Mouse (Mus musculus) monocyte, adult 2 months (primary cell): ENCODE results near the gene Cr2.
A peak's percentile ranks its signal among the peaks of the same experiment; 100 is the strongest.
"Not testable (repeated sequence)": the region's sequence is repeated elsewhere in the genome, so short reads cannot be mapped to it uniquely, and the experiment has no call there.

Source experiments
- DNase-seq, 2 experiments: peaks; one replicate each; pipeline ENCODE4 v3.0.0; 2022; ENCODE audit warnings: low spot score in 2 of 2, low read depth in 1 of 2

Cr2 gene

GRCm38 (mm10) chr1:195175980-195176931, at the start of gene Cr2:
Gene Cr2, minus strand, starts transcription at chr1:195176716.
- peak in 1 of 2 experiments; percentile 7 for DNase-seq

DNA sequence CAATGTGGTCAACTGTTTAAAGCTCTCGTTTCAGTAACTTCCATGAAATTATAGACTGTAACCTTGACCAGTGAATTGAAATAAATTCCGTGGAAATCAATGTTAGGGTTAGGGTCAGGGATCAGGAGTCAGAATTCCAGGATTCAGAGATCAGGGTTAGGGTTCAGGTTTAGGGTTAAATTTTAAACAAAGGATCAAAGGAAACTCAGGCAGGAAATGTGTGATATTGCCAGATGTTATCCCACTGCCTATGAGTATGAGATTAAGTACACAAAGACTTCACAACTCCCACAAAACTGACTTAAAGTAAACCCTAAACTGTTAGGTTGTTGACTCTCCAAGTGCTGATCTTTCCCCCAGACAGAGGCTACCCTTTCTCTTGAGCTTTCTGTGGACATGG, 45.3 kb upstream of the Cr2 start:
- DNase-seq = no peak

DNA sequence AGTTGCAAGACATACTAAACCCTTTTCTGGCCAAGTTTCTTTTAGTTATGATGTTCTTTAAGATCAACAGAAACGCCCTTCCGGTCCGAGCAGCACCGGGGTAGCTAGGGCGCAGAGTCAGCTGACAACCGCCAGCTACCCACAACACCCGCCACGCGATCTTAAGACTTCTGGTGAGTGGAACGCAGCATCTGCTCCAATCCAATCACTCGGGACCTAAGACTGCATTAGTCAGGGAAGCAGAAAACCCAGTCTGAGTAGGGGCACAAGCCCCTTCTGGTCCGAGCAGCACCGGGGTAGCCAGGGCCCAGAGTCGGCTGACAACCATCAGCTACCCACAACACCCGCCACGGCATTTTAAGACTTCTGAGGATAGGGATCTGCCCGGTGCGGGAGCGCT, 36.3 kb upstream of the Cr2 start:
- DNase-seq = not testable (repeated sequence)

GRCm38 (mm10) chr1:195184746-195185145, 8.2 kb upstream of the Cr2 start:
- DNase-seq = no peak

GRCm38 (mm10) chr1:195164996-195165755, 11.3 kb downstream of the Cr2 start:
- DNase-seq = no peak

DNA sequence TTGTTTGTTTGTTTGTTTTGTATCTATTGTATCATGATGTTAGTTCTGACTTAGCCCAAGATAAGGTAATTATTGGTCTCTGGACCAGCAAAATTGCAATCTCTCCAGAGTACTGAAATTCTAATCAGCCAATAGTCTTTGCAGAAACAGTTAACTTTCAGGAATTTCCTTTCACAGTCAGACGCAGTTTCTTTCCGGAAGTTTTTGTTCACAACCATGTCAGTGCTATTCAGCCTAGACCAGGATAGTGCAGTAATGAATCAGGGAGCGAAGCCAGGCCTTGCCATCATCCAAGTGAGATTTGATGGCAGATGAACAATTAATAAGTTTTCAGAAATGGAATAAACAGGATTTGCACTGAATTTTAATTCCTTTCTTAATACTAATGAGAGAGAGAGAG, 44.4 kb downstream of the Cr2 start:
- no peak for DNase-seq

- no peak for DNase-seq
Observed at GRCm38 (mm10) chr1:195131675-195132015, 44.9 kb downstream of the Cr2 start.

DNA sequence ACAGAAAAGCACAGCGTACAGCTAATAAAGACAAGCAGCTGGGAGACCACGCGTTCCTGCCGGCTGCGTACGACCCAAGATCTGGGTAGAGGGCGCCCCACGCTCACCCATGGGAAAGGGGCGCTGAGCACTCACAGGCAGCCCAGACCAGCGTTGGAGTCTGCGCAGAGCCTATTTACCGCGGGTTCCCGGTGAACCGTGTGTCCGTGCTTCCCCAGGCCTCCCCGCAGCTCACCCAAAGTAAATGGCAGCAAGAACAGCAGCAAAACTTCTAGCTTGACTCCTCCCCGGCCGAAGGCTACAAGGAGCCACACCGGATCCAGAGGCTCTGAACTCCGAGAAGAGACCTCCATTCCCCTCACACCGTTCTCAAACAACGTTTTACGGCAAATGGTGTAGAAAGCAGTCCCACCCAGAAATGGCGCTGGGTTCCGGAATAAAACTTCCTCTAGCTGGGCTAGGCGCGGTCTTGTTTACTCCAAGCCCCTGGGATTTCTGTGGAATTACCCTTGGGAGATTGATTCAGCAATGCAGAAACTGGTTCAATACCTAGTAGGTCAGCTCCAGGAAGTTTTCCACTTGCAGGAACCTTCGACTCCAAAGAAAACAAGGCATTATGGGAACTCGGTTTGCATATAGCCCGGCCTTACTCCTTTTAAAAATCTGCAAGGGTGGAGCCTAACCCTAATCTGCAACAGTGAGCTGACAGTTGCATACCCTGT, 45.4 kb downstream of the Cr2 start, which contains the start of gene Cr1l:
Cr1l (minus strand) TSS at position 634 of the 722 bp plus-strand sequence.
- DNase-seq = peak; percentile 53 to 69

DNA sequence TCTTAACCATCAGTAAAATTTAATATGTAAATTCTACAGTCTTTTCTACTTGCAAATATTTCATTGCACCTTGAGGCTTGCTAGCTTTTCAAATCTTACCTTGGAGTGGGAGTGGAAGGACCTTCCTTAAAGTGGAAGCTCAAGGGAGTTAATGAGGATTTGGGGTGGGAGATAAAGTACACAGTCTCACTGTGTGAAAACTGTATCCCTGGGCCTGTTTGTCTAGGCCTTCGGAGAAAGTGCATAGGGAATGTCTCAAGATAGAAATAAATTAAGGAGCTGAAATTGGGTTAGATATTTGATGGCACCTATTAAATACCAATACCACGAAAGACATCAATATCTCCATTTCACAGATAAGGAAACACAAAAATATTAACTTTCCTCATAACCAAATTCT, 46.0 kb downstream of the Cr2 start:
- DNase-seq = no peak

DNA sequence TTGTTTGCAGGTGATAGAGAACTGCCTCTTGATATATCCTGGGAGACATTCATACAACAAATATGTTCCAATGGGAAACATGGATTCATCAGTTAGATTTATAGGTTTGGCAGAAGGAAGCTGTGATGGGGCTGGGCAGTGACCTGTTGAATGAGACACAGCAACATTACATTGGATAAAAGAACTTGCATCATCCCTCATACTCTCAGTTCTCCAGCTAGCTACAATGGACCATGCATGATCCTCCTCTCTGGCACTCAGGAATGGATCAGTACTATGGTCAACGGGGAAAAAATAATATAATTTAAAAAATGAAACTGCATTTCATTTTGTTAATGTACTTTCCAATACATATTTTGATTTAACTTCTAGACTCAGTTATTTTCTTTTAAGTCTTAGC, 46.6 kb downstream of the Cr2 start:
- no peak for DNase-seq

DNA sequence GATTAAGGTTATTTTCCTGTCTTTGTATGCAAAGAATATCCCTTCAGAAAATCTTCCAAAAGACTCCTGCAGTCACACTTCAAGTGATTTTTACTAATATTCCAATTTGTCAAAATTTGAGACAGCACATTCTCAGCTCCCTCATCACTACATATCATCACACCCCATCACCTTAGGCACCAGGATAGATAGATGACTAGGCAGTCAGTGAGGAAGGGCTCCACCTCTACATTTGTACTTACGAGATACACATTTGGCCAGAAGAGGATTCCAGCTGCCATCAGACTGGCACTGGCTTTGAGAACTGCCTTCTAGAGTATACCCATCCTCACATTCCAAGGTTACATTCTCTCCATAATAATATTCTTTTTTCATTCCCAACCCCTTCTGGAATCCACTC, 62.1 kb downstream of the Cr2 start:
- DNase-seq = no peak

GRCm38 (mm10) chr1:195113621-195114020, 62.9 kb downstream of the Cr2 start:
- no peak for DNase-seq

DNA sequence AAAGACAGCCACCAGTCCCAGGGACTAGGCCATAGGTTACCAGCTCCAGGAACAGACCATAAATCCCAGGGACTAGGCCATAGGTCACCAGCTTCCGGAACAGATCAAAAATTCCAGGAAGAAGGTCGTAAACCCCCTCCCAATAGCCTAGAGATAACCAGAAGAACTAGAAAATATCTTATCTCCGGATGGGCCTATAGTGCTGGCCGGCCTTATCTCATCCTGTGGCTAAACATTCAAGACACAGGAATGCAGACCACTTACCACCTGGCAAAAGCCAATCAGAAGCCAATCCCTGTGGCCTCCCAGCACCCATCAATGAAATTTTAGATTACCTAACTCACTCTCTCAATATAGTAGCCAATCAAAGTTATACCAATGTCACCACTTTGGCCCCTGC, 75.8 kb downstream of the Cr2 start:
- no peak for DNase-seq

DNA sequence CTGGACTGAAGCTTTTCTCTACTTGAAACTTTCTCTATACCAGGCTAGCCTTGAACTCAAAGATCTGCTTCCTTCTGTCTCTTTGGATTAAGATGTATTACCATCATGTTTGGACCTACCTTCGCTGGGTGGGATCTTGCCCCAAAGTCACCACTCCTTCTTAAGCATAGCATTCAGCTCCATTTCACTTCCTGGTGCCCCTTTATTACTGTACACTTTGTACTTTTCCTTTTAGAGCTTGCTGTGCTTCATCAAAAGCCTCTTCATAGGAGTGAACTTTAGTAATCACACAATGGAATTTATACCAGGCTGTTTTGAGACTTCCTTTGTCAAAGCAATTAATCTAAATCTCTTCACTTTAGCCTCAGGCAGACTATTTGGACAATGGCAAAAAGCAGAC, 78.5 kb downstream of the Cr2 start:
- DNase-seq = no peak

DNA sequence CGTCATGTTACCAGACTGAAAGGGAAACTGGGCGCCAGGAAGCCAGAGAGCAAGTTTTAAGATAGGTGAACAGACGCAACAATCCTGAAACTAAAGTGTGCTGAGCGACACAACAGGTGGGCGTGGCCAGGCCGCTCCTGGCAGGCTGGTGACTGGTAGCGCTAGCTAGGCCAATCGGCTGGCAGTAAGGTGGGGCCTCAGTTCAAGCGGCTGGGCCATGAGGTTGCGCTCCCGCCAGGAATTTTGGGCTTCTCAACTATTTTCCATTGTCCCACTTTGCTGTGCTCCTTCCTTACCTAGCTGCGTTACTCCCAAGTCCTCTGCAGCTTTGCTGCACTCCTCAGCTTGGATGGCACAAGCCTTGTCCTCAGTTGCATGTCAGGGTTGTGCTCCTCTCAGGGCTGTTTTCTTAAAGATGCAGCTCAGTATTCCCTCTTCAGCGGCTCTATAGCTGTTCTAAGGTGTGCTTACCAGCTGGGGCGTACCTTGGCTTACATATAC, 84.2 kb downstream of the Cr2 start, which contains the start of gene Cd46:
Cd46 (minus strand) TSS at position 30 of the 501 bp plus-strand sequence.
- no peak for DNase-seq

DNA sequence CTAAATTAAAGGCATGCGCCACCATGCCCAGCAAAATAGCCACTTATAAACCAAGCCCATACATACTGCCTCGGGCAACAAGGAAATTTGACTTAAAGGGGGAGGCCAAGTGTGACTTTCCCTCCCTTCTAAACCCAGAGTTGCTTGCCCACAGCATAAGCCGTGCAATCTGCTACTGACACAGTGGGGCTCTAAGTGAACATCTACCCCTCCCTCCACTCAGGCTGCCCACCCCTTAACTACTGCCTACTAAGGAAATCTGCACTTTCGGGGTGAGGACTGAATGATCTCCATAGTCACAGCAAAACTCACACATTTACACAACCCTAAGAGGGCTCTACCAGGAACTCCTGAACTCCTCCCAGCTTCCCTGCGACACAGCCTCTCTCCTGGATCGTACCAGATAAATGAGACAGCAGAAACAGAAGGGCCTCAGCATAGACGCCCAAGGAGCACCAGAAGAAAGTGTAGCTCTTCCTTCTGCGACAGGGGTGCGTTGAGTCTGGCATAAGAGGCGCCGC, 84.8 kb downstream of the Cr2 start:
- DNase-seq = no peak
